Mouse (Mus musculus) neutrophil, adult 59 days (primary cell): ENCODE results near the gene Olfr527. TPM values are rescaled to one million over a fixed set of nuclear protein-coding genes. Genes with fewer than 3 reads are reported as not detected.

Source experiments
- total RNA-seq, 2 experiments: library from RNA; stranded (reverse); gene quantifications; 1 replicate in 1 of 2; 2 replicates in 1 of 2; pipeline ENCODE4 v1.2.4; 2023

Olfr527 gene
- total RNA-seq, result not detected

DNA sequence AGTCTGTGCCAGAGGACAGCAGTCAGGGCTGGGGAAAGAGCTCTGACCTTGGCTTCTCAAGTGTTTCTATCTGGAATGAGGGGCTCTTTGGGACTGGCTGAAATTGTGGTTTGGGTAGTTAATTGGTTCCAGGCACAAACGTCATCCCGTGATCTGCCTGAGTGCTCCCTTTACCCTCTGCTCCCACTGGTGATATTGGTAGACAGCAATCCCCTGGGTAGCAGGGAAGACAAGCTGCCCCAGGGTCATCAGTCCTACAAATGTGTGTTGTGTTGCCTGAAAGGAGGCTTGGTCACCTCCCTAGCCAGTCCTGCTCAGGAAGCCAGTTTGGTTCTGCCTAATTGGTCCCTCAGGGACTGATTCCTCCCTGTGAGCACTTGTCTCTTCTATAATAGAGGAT, at the start of gene Olfr527:
Olfr527 (plus strand) TSS at position 301 of the 400 bp plus-strand sequence.

DNA sequence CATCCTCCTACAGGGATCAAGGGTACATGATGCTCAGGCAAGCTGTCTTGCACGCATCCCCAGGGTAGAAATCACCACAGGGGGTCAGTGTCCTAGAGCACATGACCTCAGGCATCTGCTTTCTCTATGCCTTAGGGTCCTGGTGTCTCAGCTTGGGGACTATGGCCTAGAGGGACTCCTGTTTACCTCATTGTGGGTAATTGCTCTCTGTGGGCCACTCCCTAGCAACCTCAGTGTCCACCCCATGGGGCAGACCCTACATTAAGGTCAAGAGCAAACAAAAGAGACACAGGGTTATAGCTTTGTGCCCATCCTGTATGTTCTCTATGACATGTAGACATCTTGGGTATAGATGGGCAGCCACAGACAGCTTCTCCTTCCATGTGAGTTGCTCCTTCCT, 13.3 kb upstream of the Olfr527 start, which contains the start of gene Olfr525:
Olfr525 (plus strand) TSS at position 301 of the 400 bp plus-strand sequence.

DNA sequence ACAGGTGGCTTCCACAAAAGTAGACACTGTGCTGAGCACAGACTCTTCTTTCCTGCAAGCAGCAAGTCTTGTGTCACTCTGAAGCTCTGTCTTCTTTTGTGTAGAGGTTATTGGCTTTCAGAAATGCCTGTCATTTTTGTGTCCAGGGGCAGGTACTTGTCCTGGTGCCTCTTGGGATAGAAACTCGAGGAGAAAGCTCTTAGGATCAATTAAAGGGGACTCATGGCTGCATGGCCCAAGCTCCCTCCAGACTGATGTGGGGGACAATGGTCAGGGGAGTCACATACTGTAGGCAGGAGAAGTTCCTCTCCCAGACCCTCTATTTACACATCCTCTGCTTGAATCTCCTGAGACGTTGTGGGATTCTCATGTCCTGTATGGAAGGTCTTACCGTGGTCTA, 27.8 kb downstream of the Olfr527 start, which contains the start of gene Olfr60:
Olfr60 (minus strand) TSS at position 101 of the 400 bp plus-strand sequence.

DNA sequence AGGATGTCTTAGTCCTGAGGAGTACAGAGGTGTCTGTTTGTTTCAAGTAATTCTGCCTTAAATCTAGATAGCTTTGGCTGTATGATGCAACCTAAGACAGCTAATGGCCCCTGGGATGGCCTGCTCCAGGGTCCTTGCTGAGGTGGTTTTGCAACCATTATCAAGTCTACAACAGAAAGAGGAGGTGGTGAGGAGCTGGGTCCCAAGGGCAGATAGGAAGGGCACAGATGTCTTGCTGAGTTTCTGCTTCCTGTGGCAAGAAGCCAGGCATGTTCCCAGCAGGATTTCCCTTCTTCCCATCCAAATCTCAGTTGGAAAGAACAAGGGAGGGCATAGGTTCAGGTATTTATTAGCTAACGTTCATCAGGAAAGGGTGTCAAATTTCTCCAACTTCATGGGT, 42.4 kb downstream of the Olfr527 start, which contains the start of gene Olfr530:
Olfr530 (minus strand) TSS at position 101 of the 400 bp plus-strand sequence.

Other genes starting within 250 kb of the Olfr527 start
- gene Prap1, start 240.6 kb upstream of the Olfr527 start, total RNA-seq, result not detected
- gene Fuom, start 231.6 kb upstream of the Olfr527 start, total RNA-seq, result 1 to 10 TPM; 5.9 to 8.1 TPM
- 10 to 100 TPM in 1 of 2 experiments, 1 to 10 TPM in 1; 7.2 to 13.3 TPM for gene Paox, start 218.2 kb upstream of the Olfr527 start, total RNA-seq
- gene Echs1, start 217.5 kb upstream of the Olfr527 start, total RNA-seq, result 10 to 100 TPM; 29.6 to 38.5 TPM
- gene Mtg1, start 196.5 kb upstream of the Olfr527 start, total RNA-seq, result 1 to 10 TPM; 5.6 to 6.4 TPM
- gene Sprn, start 179.1 kb upstream of the Olfr527 start, total RNA-seq, result not detected
- not detected for gene Olfr522, start 169.3 kb upstream of the Olfr527 start, total RNA-seq
- gene Olfr523, start 160.8 kb upstream of the Olfr527 start, total RNA-seq, result not detected
- not detected for gene Olfr524, start 128.1 kb upstream of the Olfr527 start, total RNA-seq
- not detected for gene Cd163l1, start 115.8 kb upstream of the Olfr527 start, total RNA-seq
- under 1 TPM in 1 of 2 experiments, not detected in 1; 0.11 TPM for gene 5830411N06Rik, start 86.7 kb upstream of the Olfr527 start, total RNA-seq
- not detected for gene Olfr525, start 13.2 kb upstream of the Olfr527 start, total RNA-seq
- gene Olfr60, start 27.7 kb downstream of the Olfr527 start, total RNA-seq, result not detected
- not detected for gene Olfr530, start 42.3 kb downstream of the Olfr527 start, total RNA-seq
- not detected for gene Olfr531, start 68.9 kb downstream of the Olfr527 start, total RNA-seq
- not detected for gene Olfr532, start 87.6 kb downstream of the Olfr527 start, total RNA-seq
- not detected for gene Olfr533, start 129.4 kb downstream of the Olfr527 start, total RNA-seq
- not detected for gene Olfr535, start 150.2 kb downstream of the Olfr527 start, total RNA-seq
- not detected for gene Olfr536, start 173.4 kb downstream of the Olfr527 start, total RNA-seq
- gene Olfr538, start 233.9 kb downstream of the Olfr527 start, total RNA-seq, result not detected